Mouse (Mus musculus) kidney, adult 11 months (tissue): ENCODE measurements around the gene Exosc5.
A peak's percentile ranks its signal among the peaks of the same experiment; 100 is the strongest.

Experiments
- DNase-seq: peaks from one replicate; pipeline ENCODE4 v3.0.0; 2022

The Exosc5 gene

DNA sequence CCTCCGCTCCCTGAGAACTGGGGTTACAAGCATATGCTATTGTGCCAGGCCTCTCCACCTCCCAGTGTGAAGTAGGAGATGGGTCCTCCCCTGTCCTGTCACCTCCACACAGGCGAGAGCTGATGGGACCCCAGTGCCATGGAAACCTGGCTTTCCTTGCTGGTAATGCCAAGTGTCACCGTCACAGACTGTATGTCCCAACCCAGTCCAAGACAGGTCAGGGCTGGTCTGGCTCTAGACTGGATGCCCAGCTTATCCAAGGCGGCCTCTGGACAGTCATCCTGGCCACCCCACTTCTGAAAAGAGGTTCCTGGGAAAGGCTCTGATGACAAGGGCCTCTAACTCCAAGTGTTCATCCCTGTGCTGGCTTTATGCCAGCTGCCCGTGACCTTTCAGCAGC, 21.9 kb upstream of the Exosc5 start:
- no peak for DNase-seq

DNA sequence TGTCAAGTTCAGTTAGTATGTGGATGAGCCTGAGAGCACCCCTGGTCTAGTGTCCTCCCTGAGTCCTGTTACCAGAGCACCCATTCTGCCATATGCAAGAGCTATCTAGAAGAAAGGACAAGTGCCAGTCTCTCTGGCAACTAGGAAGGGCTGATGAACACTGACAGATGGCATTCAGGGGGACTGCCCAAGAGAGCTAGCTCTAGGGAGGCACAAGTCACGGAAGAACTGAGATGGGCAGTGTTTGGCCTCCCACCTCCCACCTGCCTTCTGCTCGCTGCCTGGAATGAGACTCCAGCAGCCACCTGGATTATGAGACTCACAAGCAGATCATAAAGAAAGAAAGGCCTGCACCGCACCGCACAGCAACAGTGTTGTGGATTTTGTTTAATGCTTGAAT, 19.2 kb upstream of the Exosc5 start:
- DNase-seq: no peak

DNA sequence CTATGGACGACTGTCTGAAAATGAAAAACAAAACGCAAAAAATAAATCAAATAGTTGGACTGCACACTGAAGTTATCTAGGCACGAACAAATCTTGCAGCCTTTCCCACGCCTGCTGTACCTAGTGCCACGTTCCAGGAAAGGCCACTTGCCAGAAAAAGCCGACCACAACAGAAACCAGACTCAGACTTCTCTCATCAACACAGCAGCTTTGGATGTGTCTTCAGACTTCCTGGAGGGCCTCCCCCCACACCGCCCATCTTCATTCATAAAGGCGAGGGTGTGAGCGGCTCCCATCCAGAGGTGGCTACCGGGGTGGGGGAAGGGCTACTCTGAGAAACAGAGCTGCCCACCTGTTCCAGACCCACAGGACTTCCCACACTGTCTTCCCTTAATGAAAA, 14.8 kb upstream of the Exosc5 start:
- no peak for DNase-seq

DNA sequence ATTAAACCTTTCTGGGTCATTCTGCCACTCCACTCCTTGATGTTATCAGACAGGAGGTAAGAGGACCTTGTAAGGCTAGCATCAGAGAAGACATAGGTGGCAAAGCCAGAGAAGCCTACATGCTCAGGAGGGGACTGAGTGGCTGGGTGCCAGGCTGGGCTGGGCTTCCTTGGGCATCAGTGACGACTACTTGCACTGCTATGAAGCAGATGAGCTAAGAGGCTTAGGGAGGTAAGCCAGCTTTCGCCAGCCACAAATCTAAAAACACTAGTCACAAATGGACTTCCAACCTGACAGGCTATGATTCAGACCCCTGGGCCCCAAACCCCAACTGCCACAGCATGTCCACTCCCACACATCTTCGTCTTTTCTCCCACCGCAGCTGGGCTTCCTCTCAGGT, 14.3 kb upstream of the Exosc5 start:
- DNase-seq: no peak

GRCm38 (mm10) chr7:25645074-25645473, 13.9 kb upstream of the Exosc5 start:
- peak; percentile 60 for DNase-seq

DNA sequence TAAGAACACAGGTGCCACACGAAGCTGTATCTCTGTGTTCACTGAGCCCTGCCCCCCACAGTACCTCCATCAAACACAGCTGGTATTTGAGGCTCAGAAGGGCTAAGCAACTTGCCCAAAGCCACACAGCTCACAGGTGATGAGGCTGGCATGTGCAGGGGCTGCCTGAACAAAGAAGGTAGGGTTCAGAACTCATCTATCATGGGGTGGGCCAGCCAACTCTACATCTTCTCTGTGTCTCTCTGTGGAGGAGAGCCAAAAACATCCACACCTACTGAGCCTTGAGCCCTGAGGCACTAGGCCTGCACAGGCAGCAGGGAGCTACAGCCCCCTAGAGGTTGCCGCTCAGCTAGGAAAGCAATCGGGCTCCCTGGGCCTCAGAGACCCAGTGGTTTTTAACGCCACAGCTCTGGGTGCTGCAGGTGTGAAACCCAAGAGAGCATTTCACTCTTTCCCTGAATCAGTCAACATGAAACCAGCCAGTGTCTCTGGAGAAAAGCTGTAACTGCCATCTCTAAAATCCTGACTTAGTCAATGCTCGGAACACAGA, 11.3 kb upstream of the Exosc5 start:
- no peak for DNase-seq

GRCm38 (mm10) chr7:25649839-25650238, 9.1 kb upstream of the Exosc5 start:
- no peak for DNase-seq

- DNase-seq: no peak
These were observed 7.7 kb upstream of the Exosc5 start for GRCm38 (mm10) chr7:25651281-25651680.

GRCm38 (mm10) chr7:25652244-25652759, 6.7 kb upstream of the Exosc5 start:
- DNase-seq: no peak

- DNase-seq: peak; percentile 85
These were observed 3.1 kb upstream of the Exosc5 start for GRCm38 (mm10) chr7:25655601-25656428.

DNA sequence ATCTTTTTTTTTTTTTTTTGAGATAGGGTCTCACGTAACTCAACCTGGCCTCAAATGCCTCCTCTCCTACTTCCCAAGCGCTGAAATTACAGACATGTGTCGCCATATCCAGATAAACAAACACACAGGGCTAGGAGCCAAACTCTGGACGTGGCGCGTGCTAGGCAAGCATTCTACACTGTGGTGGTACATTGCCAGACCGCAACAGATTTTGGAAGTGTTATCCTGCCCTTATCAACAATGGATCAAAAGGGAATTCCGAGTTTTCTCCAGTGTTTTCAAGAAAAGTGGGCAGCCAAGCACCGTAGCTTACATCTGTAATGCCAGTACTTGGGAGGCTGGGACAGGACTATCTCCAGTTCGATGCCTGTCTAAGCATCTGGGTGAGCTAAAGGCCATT, 1.2 kb upstream of the Exosc5 start:
- peak; percentile 30 for DNase-seq

DNA sequence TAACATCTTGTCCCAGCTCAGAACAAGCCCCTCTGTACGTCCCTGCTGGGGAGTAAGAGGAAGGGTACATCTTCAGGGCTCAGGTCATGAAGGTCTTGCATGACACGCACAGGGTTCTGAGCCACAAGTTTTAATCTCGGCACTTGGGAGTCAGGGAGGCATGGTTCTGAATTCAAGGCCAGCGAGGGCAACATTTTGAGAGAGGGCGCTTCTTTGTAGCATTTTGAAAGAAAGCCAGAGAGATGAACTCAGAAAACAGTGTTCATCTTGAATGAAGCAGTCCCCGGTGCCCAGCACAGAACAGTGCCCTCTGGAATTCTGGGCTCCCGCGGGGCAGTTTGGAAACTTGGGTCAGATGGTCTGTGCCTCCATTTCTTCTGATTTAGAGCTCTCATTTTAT, 7.4 kb downstream of the Exosc5 start:
- no peak for DNase-seq

- no peak for DNase-seq
These were observed 10.2 kb downstream of the Exosc5 start for GRCm38 (mm10) chr7:25669158-25669557.

GRCm38 (mm10) chr7:25669631-25670030, 10.7 kb downstream of the Exosc5 start:
- DNase-seq: no peak

DNA sequence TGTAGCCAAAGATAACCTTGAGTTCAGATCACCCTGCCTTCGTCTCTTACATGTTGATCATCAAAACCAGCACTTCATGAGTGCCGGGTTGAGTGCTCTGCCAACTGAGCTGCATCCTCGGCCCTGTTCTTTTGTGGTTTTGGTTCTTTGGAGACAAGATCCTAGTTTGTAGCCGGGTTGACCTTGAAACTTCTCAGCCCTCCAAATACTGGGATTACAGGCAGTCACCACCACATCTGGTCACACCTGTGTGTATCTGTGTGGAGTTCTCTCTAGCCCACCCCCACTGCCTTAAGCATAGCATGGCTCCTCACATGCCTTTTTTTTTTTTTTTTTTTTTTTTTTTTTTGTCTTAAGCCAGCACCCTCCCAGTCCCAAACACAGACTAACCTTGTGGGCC, 11.1 kb downstream of the Exosc5 start:
- no peak for DNase-seq

- no peak for DNase-seq
These were observed 12.7 kb downstream of the Exosc5 start for GRCm38 (mm10) chr7:25671686-25672085.

DNA sequence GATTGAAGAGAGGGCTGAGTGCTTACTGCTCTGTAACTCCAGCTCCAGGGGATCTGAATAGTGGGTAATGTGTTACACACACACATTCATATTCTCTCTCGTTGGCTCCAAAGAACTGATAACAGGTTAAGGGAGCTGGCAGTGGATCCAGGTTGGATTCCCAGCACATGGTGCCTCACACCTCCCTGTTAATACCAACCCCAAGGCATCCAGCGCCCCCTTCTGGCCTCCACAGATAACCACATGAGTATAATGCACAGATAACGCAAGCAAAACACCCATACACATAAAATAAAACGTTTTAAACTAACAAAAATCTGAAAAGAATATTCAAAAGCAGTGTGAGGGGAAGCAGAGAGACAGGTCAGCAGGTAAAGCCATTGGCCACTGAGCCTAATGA, 13.5 kb downstream of the Exosc5 start:
- no peak for DNase-seq

DNA sequence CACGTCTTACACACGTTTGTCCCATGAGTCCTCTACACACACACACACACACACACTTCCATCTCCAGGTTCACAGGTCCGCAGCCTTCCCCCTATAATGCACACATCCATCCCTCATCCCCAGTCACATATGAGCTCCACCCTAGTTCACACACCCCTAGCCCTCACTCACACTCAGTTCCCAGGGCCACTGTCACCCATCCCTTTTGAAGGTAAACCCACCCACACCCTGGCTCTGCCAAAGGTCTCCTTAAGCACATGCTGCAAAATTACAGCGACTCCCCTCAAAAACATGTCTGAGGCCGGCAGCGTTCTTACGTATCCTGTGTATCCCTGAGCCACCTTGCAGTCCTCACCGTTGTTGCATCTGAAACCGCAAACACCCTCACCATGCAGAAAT, 15.3 kb downstream of the Exosc5 start:
- no peak for DNase-seq

DNA sequence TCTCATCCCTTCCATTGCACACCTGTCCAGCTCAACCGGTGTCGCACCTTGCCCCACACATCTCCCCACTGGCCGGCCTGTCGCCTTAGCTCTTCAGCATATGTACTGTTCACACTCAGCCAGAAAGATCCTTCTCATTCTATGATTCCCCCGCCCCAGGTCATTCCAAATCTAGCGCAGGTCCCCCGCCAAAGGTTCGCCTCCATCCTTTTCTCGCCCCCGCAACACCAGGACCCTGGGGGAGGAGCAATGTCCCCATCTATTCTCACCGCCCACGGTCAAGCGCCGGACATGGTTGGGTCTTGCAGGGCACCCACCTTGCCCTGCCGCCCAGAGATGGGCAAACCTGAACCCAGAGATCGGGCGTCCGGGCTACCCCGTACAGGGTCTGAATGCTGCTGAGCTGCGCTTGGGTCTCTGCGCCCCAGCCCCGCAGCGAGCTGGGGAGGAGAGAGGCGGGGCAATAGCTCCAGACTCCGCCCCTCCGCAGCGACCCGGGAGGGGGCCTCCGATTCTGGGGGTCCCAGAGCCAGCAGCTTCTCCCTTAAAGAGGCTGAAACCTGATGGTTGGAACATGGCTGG, 15.8 kb downstream of the Exosc5 start, which contains the start of gene Tmem91:
TSS of gene Tmem91 (minus strand) at position 448 of the 582 bp plus-strand sequence.
- DNase-seq: no peak

- no peak for DNase-seq
These were observed 16.4 kb downstream of the Exosc5 start for GRCm38 (mm10) chr7:25675405-25675804.

DNA sequence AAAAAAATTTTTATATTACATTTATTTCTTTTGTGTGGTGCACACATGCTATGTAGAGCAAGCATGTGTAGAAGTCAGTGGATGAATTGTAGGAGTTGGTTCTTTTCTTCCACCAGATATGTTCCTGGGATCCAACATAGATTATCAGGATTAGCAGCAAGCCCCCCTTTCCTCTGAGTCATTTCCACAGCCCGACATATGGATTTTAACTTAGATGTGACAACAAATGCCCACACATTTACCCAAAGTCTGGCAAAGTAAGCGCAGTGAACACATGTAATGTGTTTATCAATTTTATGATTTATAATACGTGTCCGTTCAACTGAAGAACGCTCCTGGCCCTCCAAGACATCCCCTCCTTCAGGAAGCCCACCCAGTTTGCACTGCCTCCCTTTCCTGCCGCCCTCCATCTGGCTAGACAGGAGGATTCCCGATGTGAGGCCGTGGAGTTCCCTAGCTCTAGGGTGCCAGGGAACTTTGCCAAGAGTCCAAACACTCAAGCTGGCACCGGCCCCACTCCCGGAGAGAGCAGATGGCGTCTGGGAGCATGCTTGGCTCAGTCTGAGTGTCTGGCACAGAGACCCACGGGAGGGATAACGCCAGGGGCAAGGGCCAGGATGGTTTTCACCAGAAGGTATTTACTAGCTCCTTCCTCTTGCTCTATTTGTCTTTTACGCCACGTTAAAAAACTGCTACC, 17.3 kb downstream of the Exosc5 start:
- peak; percentile 89 for DNase-seq

DNA sequence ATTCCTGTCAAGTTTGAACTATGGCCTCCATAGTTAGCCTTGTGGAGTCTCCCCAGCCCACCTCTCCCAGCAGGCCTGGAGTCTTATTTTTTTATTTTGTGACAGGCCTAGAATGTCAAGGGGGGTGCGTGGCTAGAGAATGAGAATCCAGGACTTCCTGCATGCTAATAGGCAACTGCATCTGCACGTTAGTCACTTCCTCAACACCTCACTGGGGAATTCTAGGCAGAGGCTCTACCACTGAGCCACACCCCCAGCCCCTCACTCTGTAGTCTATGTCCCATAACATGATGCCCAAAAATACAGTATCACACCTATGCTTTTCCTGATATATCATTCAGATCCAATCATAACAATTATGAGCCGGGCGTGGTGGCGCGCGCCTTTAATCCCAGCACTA, 18.0 kb downstream of the Exosc5 start:
- DNase-seq: no peak

DNA sequence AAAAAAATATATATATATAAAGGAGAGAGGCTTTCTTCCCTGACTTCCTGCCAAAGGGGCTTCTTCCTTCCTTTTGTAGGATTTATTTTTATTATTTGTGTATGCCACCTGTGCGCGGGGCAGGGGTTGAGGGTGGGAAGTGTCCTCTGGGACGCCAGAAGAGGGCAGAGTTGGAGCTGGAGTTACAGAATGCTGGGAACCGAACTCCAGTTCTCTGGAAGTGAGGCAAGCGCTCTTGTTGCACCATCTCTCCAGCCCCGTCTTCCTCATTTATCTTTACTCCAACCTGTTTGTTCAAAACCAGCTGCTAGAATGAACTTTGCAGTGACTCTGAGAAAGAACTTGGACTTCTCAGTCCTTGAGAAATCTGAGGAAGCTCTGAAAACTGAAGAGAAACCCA, 21.0 kb downstream of the Exosc5 start:
- no peak for DNase-seq
